Mouse (Mus musculus): Measurements from ENCODE around the gene Lix1. TPM values are rescaled to one million over a fixed set of nuclear protein-coding genes. Genes with fewer than 3 reads are reported as not detected.
A peak's percentile ranks its signal among the peaks of the same experiment; 100 is the strongest.

Lix1 gene
- polyA plus RNA-seq, 1 experiment from 2014 or later, result 4.4 TPM

- H3K36me3 ChIP-seq (ENCODE audit: control insufficient read depth, insufficient read depth), result peaks cover 61% of the 10 kb centered on the region
- H3K4me3 ChIP-seq (ENCODE audit: low read depth, low read length), result no peak overlapping the region
- 87% methylated on average over 2 of the region's 2 CpGs for WGBS
- peak; percentile 39 for TF ChIP-seq CTCF (IDR thresholded peaks at IDR 0.05; ENCODE audit: low read depth)
- H3K9ac ChIP-seq (ENCODE audit: low read depth, low read length), result no peak overlapping the region
- ATAC-seq, result no peak
- H3K27me3 ChIP-seq (replicated peaks; ENCODE audit: control insufficient read depth, insufficient read depth, low read length), result no peaks in the 10 kb centered on the region
- H3K4me2 ChIP-seq (replicated peaks; ENCODE audit: low read depth), result no peak overlapping the region
- no peaks in the 10 kb centered on the region for H3K9me3 ChIP-seq (ENCODE audit: control insufficient read depth)
- no peaks in the 10 kb centered on the region for H3K4me1 ChIP-seq (replicated peaks; ENCODE audit: control insufficient read depth, insufficient read depth, low read length)
- H3K27ac ChIP-seq (ENCODE audit: low read depth, low read length), result no peak overlapping the region
Observed at GRCm38 (mm10) chr17:17386117-17386516, 16.4 kb upstream of the Lix1 start.

GRCm38 (mm10) chr17:17391823-17392222, 10.6 kb upstream of the Lix1 start:
- WGBS, result 92% methylated on average over 4 of the region's 4 CpGs
- no peak for TF ChIP-seq CTCF (IDR thresholded peaks at IDR 0.05; ENCODE audit: low read depth)
- H3K9me3 ChIP-seq (ENCODE audit: control insufficient read depth), result no peaks in the 10 kb centered on the region
- H3K27me3 ChIP-seq (replicated peaks; ENCODE audit: control insufficient read depth, insufficient read depth, low read length), result no peaks in the 10 kb centered on the region
- no peak for ATAC-seq
- no peak overlapping the region for H3K9ac ChIP-seq (ENCODE audit: low read depth, low read length)
- peaks cover 21% of the 10 kb centered on the region for H3K36me3 ChIP-seq (ENCODE audit: control insufficient read depth, insufficient read depth)
- no peak overlapping the region for H3K4me2 ChIP-seq (replicated peaks; ENCODE audit: low read depth)
- H3K4me1 ChIP-seq (replicated peaks; ENCODE audit: control insufficient read depth, insufficient read depth, low read length), result no peaks in the 10 kb centered on the region
- H3K27ac ChIP-seq (ENCODE audit: low read depth, low read length), result no peak overlapping the region
- H3K4me3 ChIP-seq (ENCODE audit: low read depth, low read length), result no peak overlapping the region

- peak; percentile 57 for TF ChIP-seq CTCF (IDR thresholded peaks at IDR 0.05; ENCODE audit: low read depth)
Observed at GRCm38 (mm10) chr17:17392863-17393262, 9.6 kb upstream of the Lix1 start.

GRCm38 (mm10) chr17:17393300-17393699, 9.2 kb upstream of the Lix1 start:
- H3K36me3 ChIP-seq (ENCODE audit: control insufficient read depth, insufficient read depth), result peaks cover 15% of the 10 kb centered on the region
- ATAC-seq, result no peak
- H3K9me3 ChIP-seq (ENCODE audit: control insufficient read depth), result no peaks in the 10 kb centered on the region
- H3K4me3 ChIP-seq (ENCODE audit: low read depth, low read length), result no peak overlapping the region
- H3K4me1 ChIP-seq (replicated peaks; ENCODE audit: control insufficient read depth, insufficient read depth, low read length), result no peaks in the 10 kb centered on the region
- TF ChIP-seq CTCF (IDR thresholded peaks at IDR 0.05; ENCODE audit: low read depth), result no peak
- H3K27me3 ChIP-seq (replicated peaks; ENCODE audit: control insufficient read depth, insufficient read depth, low read length), result no peaks in the 10 kb centered on the region
- WGBS, result 97% methylated on average over 6 of the region's 6 CpGs
- H3K9ac ChIP-seq (ENCODE audit: low read depth, low read length), result no peak overlapping the region
- H3K4me2 ChIP-seq (replicated peaks; ENCODE audit: low read depth), result no peak overlapping the region
- H3K27ac ChIP-seq (ENCODE audit: low read depth, low read length), result no peak overlapping the region

More at GRCm38 (mm10) chr17:17392863-17393262, 9.6 kb upstream of the Lix1 start:
- Histone ChIP-seq H3K36me3 (ENCODE audit: control insufficient read depth, insufficient read depth) (peaks cover 15% of the 10 kb centered on the region), H3K4me2 (replicated peaks; ENCODE audit: low read depth) (no peak overlapping the region), H3K27me3 (replicated peaks; ENCODE audit: control insufficient read depth, insufficient read depth, low read length) (no peaks in the 10 kb centered on the region), H3K9me3 (ENCODE audit: control insufficient read depth) (no peaks in the 10 kb centered on the region), H3K27ac (ENCODE audit: low read depth, low read length) (no peak overlapping the region), H3K4me3 (ENCODE audit: low read depth, low read length) (no peak overlapping the region), H3K4me1 (replicated peaks; ENCODE audit: control insufficient read depth, insufficient read depth, low read length) (no peaks in the 10 kb centered on the region), H3K9ac (ENCODE audit: low read depth, low read length) (no peak overlapping the region)
- ATAC-seq, result no peak
- 65% methylated on average over 7 of the region's 7 CpGs for WGBS

DNA sequence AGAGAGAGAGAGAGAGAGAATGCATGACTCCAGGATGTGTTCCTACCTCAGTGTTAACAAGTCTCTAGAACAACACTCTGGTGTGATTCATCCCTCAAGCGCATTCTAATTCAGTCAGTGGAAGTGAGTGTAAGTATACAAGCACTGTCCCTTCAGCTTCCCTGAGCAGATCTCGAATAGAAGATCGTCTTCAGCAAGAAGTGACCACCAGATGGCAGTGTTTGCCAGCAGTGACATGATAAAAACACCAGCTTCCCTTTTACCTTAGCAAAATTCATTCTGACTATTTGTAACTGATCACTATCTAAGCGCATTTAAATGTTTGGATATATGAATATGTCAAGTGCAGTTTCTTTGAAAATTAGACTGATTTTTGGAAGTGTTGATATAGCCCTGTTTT, 8.1 kb upstream of the Lix1 start:
- Histone ChIP-seq H3K4me1 (replicated peaks; ENCODE audit: control insufficient read depth, insufficient read depth, low read length) (no peaks in the 10 kb centered on the region), H3K4me2 (replicated peaks; ENCODE audit: low read depth) (no peak overlapping the region), H3K27ac (ENCODE audit: low read depth, low read length) (no peak overlapping the region), H3K27me3 (replicated peaks; ENCODE audit: control insufficient read depth, insufficient read depth, low read length) (no peaks in the 10 kb centered on the region), H3K4me3 (ENCODE audit: low read depth, low read length) (no peak overlapping the region), H3K9ac (ENCODE audit: low read depth, low read length) (no peak overlapping the region), H3K9me3 (ENCODE audit: control insufficient read depth) (no peaks in the 10 kb centered on the region), H3K36me3 (ENCODE audit: control insufficient read depth, insufficient read depth) (peaks cover 7% of the 10 kb centered on the region; the same call in 1 of the 2 replicates)
- TF ChIP-seq CTCF (IDR thresholded peaks at IDR 0.05; ENCODE audit: low read depth), result peak; percentile 90
- no peak for ATAC-seq
- WGBS, result 27% methylated on average over 4 of the region's 4 CpGs

DNA sequence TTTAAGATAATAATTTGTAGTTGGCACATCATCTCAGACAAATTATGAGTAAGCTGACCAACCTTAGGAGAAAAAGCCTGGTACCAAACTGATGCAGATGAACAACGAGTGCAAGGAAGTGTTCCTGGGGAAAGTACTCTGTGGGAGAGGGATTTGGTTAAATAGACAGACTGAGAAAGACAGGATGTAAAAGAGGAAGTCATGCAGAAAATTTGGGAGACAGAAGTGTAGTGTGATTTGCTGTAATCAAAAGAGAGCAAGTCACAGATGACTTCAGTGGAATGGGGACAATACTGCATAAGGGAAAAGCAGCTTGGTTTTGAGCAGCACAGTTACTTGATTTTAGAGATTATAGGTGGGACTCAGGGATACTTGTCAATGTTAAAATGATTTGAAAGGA, 5.6 kb upstream of the Lix1 start:
- Histone ChIP-seq H3K9me3 (ENCODE audit: control insufficient read depth) (no peaks in the 10 kb centered on the region), H3K36me3 (ENCODE audit: control insufficient read depth, insufficient read depth) (no peaks in the 10 kb centered on the region), H3K4me3 (ENCODE audit: low read depth, low read length) (no peak overlapping the region), H3K27ac (ENCODE audit: low read depth, low read length) (no peak overlapping the region), H3K27me3 (replicated peaks; ENCODE audit: control insufficient read depth, insufficient read depth, low read length) (no peaks in the 10 kb centered on the region), H3K4me1 (replicated peaks; ENCODE audit: control insufficient read depth, insufficient read depth, low read length) (no peaks in the 10 kb centered on the region), H3K9ac (ENCODE audit: low read depth, low read length) (no peak overlapping the region), H3K4me2 (replicated peaks; ENCODE audit: low read depth) (no peak overlapping the region)
- ATAC-seq, result no peak
- no peak for TF ChIP-seq CTCF (IDR thresholded peaks at IDR 0.05; ENCODE audit: low read depth)
- WGBS, result 65% methylated on average over 1 of the region's 1 CpGs

GRCm38 (mm10) chr17:17398664-17399063, 3.8 kb upstream of the Lix1 start:
- no peak overlapping the region for H3K27ac ChIP-seq (ENCODE audit: low read depth, low read length)
- 66% methylated on average over 2 of the region's 2 CpGs for WGBS
- H3K27me3 ChIP-seq (replicated peaks; ENCODE audit: control insufficient read depth, insufficient read depth, low read length), result no peaks in the 10 kb centered on the region
- no peak overlapping the region for H3K9ac ChIP-seq (ENCODE audit: low read depth, low read length)
- H3K4me3 ChIP-seq (ENCODE audit: low read depth, low read length), result no peak overlapping the region
- no peaks in the 10 kb centered on the region for H3K36me3 ChIP-seq (ENCODE audit: control insufficient read depth, insufficient read depth)
- no peak overlapping the region for H3K4me2 ChIP-seq (replicated peaks; ENCODE audit: low read depth)
- H3K9me3 ChIP-seq (ENCODE audit: control insufficient read depth), result no peaks in the 10 kb centered on the region
- ATAC-seq, result no peak
- no peaks in the 10 kb centered on the region for H3K4me1 ChIP-seq (replicated peaks; ENCODE audit: control insufficient read depth, insufficient read depth, low read length)
- TF ChIP-seq CTCF (IDR thresholded peaks at IDR 0.05; ENCODE audit: low read depth), result no peak

Data from intestine, postnatal 0 days (tissue).